Mouse (Mus musculus): Measurements from ENCODE around the gene Aqp7. TPM values are rescaled to one million over a fixed set of nuclear protein-coding genes. Genes with fewer than 3 reads are reported as not detected.

Gene Aqp7
- polyA plus RNA-seq (2015; fragmentation: Nextera tagmentation; extraction: Ambion mirVana): 0.35 and 0.42 TPM in 2 replicates

DNA sequence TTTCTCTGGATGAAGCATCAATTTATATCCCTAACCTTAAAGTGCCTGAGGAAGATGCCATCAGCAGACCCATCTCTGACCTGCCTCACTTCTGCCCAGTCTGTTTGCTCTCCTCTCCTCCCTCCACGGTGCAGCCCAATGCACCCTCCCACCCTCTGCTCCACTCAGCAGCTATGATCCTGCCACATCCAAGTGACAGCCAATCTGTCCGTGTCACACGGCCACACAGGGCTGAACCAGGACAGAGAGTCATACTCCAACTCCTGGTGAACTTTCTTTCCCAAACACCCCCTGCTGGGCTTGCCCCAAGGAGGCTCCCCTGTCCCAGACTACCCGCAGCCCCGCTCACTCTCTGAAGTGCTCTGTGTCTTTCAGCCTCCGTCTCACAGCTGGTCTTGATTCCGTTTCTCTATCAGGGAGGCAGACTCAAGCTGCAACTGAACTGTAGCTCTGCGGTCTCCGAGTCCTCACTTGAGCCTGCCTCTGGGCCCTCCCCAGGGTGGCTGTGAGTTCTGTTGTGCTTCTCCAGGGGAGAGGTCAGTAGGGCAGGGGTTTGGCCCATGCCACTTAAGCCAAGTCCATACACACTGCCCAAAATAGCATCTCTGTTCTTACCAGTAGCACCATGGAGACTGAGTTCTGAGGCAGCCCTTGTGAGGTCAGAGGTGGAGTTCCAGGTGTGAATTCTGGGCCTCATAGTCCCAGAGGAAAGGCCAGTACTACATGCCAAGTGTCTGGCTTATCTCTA is at the start of gene Aqp7:
Aqp7 (minus strand) TSS at position 616 of the 748 bp plus-strand sequence.
- Histone ChIP-seq H3K36me3 (no peaks in the 10 kb centered on the region), H3K4me1 (peaks cover 2% of the 10 kb centered on the region), H3K9ac (no peak within 1 kb of the TSS), H3K4me2 (no peak within 1 kb of the TSS), H3K4me3 (replicated peaks) (no peak within 1 kb of the TSS), H3K27ac (no peak within 1 kb of the TSS), H3K9me3 (no peaks in the 10 kb centered on the region), H3K27me3 (replicated peaks) (no peaks in the 10 kb centered on the region)
- no peak for ATAC-seq (ENCODE audit: insufficient read depth, low FRiP score, low read depth)
- WGBS: 40% methylated on average over 9 of the region's 9 CpGs

DNA sequence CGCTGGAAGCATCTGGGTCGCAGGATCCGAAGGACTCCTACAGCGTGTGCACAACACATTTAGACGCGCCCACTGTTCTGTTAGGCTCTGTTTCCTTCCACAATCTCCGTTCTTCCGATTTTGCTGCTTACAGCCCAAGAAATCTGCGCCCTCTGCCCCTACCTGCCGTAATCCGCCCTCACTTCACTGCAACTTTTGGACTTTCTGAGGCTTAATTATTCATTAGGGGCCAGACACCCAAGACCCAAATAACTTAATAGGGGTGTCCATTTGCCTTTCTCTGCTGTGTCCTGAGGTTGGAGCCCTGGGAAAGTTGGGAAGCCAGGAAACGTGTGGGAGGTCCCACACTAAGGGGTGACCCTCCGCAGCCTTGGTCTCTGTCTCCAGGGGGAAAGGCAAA is 49.4 kb upstream of the Aqp7 start:
- Histone ChIP-seq H3K4me2 (peak overlapping the region; percentile 91), H3K27ac (peak overlapping the region; percentile 6; the same call in 1 of the 2 replicates), H3K9ac (no peak overlapping the region), H3K27me3 (replicated peaks) (peaks cover 4% of the 10 kb centered on the region; the same call in 1 of the 2 replicates), H3K36me3 (no peaks in the 10 kb centered on the region), H3K4me3 (replicated peaks) (peak overlapping the region; percentile 44), H3K4me1 (peaks cover 34% of the 10 kb centered on the region), H3K9me3 (no peaks in the 10 kb centered on the region)
- no peak for ATAC-seq (ENCODE audit: insufficient read depth, low FRiP score, low read depth)
- WGBS: 55% methylated on average over 13 of the region's 13 CpGs

DNA sequence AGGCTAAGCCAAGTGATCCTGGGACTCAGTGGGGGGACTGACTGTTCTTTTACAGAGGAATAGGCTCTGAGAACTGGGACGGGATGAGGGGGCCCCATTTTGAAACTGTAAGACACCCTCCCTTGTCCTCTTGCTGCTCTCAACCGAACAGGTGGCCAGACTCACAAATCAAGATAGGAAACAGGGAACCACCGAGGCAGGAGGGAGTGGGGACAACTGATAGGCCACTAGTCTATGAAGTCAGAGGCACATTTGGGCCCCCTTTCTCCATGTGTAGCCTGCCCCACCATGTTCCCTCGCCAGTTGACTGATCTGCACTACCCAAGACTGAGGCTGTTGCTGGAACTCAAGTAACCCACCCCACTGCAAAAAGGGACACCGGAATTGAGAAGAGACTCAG is 48.9 kb upstream of the Aqp7 start:
- ATAC-seq (ENCODE audit: insufficient read depth, low FRiP score, low read depth): no peak
- H3K27ac ChIP-seq: no peak overlapping the region
- peaks cover 34% of the 10 kb centered on the region for H3K4me1 ChIP-seq
- H3K36me3 ChIP-seq: no peaks in the 10 kb centered on the region
- H3K9ac ChIP-seq: no peak overlapping the region
- no peaks in the 10 kb centered on the region for H3K9me3 ChIP-seq
- peak overlapping the region; percentile 44 for H3K4me3 ChIP-seq (replicated peaks)
- WGBS: 70% methylated on average over 5 of the region's 5 CpGs
- peaks cover 4% of the 10 kb centered on the region; the same call in 1 of the 2 replicates for H3K27me3 ChIP-seq (replicated peaks)
- peak overlapping the region; percentile 91; the same call in 1 of the 2 replicates for H3K4me2 ChIP-seq

DNA sequence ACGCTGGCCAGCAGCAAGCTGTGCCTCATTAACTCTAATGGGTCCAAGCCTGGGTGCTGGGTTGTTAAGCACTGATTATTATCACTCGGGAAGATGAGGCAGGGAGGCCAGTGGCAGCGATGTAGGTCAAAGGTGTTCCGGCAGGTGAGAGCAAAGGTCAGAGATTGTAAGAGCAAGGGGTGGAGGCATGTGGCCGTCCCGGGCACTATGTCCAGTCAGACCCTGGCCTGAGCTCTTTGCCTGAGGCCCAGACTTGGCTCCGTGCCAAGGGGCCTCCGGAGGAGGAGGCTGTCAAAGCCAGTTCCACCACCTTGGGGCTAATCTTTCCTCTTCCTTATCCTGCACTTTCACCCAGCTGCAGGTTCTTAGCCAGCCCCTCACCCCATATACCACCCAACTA is 48.2 kb upstream of the Aqp7 start:
- Histone ChIP-seq H3K9ac (no peak overlapping the region), H3K4me3 (replicated peaks) (peak overlapping the region; percentile 44), H3K27me3 (replicated peaks) (peaks cover 4% of the 10 kb centered on the region; the same call in 1 of the 2 replicates), H3K9me3 (no peaks in the 10 kb centered on the region), H3K4me1 (peaks cover 34% of the 10 kb centered on the region), H3K27ac (0 out of 2 replicates have a peak overlapping the region, but pooled peaks have one; percentile 50), H3K36me3 (no peaks in the 10 kb centered on the region), H3K4me2 (peak overlapping the region; percentile 91; the same call in 1 of the 2 replicates)
- ATAC-seq (ENCODE audit: insufficient read depth, low FRiP score, low read depth): peak; percentile 18
- 53% methylated on average over 8 of the region's 8 CpGs for WGBS

DNA sequence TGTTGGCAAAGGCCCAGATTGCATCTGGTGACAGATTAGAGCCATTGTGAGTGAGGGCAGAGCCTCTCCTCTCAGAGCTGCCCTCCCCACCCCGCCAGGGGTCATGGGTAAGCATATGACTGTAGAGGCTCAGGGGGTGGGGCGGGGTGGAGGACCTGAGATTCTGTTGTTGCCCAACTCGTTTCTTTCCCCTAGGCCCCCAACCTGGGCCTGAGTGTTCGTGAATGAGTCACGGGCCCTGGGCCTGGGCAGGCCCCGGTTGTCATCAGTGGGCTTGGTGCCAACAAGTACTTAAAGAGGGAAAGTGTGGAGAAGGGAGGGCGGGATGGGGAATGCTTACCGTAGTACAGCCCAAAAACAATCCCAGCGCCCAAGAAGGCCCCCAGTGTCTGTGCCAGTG is 46.4 kb upstream of the Aqp7 start:
- no peaks in the 10 kb centered on the region for H3K36me3 ChIP-seq
- H3K9ac ChIP-seq: no peak overlapping the region
- no peak overlapping the region for H3K4me3 ChIP-seq (replicated peaks)
- H3K27ac ChIP-seq: peak overlapping the region; percentile 31; the same call in 1 of the 2 replicates
- peak; percentile 70 for ATAC-seq (ENCODE audit: insufficient read depth, low FRiP score, low read depth)
- H3K4me2 ChIP-seq: no peak overlapping the region
- peaks cover 34% of the 10 kb centered on the region for H3K4me1 ChIP-seq
- peaks cover 4% of the 10 kb centered on the region; the same call in 1 of the 2 replicates for H3K27me3 ChIP-seq (replicated peaks)
- WGBS: 43% methylated on average over 9 of the region's 9 CpGs
- H3K9me3 ChIP-seq: no peaks in the 10 kb centered on the region

DNA sequence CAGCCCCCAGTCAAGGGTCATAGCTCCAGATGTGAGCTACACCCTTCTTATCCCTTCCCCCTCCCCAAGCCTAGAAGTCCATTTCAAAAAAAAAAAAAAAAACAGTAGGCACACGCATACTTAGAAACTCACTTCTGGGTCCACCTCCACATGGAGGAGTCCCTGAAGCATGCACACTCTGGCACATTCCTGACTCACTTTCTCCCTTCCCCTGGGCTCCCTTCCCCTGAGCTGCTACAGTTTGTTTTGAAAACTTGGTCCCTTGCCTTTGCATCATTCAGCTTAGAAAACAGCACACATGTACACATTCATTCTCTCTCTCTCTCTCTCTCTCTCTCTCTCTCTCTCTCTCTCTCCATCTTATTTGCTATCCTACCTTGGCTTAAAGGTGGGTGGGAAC is 45.0 kb upstream of the Aqp7 start:
- no peaks in the 10 kb centered on the region for H3K27me3 ChIP-seq (replicated peaks)
- no peaks in the 10 kb centered on the region for H3K9me3 ChIP-seq
- H3K9ac ChIP-seq: no peak overlapping the region
- no peak overlapping the region for H3K4me2 ChIP-seq
- H3K4me1 ChIP-seq: peaks cover 27% of the 10 kb centered on the region
- H3K4me3 ChIP-seq (replicated peaks): no peak overlapping the region
- H3K36me3 ChIP-seq: no peaks in the 10 kb centered on the region
- 63% methylated on average over 1 of the region's 1 CpGs for WGBS
- ATAC-seq (ENCODE audit: insufficient read depth, low FRiP score, low read depth): no peak
- H3K27ac ChIP-seq: no peak overlapping the region

DNA sequence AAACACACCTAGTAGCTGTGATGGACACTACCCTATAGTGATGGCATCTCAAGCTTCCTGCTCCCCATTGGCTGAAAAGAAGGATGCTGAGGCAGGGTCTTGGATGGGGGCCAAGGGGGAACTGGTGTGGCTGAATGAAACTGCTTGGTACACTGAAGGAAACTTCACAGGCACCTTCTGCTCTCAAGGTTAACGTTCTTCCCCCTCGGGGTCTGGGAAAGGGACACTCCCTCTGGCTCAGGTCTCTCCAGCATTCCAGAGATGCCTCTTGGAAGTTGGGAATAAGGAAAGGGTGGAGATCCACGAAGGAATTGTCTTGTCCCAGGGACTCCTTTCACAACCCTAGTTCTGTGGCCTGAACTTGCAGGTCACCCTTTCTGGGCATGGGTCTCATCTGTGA is 43.5 kb upstream of the Aqp7 start:
- H3K9ac ChIP-seq: no peak overlapping the region
- no peak overlapping the region for H3K4me3 ChIP-seq (replicated peaks)
- H3K36me3 ChIP-seq: no peaks in the 10 kb centered on the region
- no peak overlapping the region for H3K4me2 ChIP-seq
- no peaks in the 10 kb centered on the region for H3K9me3 ChIP-seq
- no peak for ATAC-seq (ENCODE audit: insufficient read depth, low FRiP score, low read depth)
- no peak overlapping the region for H3K27ac ChIP-seq
- peaks cover 15% of the 10 kb centered on the region; the same call in 1 of the 2 replicates for H3K4me1 ChIP-seq
- no peaks in the 10 kb centered on the region for H3K27me3 ChIP-seq (replicated peaks)
- WGBS: 29% methylated on average over 3 of the region's 3 CpGs

DNA sequence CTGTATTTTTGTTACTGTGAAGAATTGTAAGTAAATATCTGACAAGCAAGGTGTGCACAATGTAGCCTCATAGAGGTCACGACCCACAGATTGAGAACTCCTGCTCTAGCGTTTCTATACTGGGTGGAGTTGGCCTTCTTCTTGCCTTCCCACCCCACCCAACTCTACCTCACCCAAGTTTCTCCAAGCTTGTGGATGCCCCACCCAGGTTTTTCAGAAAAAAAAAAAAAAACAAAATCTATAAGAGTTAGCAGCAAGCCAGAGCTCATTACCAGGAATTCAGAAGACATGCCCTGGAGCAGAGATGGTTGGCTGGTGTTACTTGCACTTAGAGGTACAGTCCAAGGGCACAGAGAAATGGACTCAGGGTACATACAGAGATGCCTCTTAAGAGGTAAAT is 41.8 kb upstream of the Aqp7 start:
- Histone ChIP-seq H3K4me1 (peaks cover 5% of the 10 kb centered on the region; the same call in 1 of the 2 replicates), H3K27me3 (replicated peaks) (no peaks in the 10 kb centered on the region), H3K36me3 (no peaks in the 10 kb centered on the region), H3K4me2 (no peak overlapping the region), H3K27ac (peak overlapping the region; percentile 23; the same call in 1 of the 2 replicates), H3K9ac (no peak overlapping the region), H3K9me3 (no peaks in the 10 kb centered on the region), H3K4me3 (replicated peaks) (no peak overlapping the region)
- no peak for ATAC-seq (ENCODE audit: insufficient read depth, low FRiP score, low read depth)
- WGBS: 52% methylated on average over 2 of the region's 2 CpGs

DNA sequence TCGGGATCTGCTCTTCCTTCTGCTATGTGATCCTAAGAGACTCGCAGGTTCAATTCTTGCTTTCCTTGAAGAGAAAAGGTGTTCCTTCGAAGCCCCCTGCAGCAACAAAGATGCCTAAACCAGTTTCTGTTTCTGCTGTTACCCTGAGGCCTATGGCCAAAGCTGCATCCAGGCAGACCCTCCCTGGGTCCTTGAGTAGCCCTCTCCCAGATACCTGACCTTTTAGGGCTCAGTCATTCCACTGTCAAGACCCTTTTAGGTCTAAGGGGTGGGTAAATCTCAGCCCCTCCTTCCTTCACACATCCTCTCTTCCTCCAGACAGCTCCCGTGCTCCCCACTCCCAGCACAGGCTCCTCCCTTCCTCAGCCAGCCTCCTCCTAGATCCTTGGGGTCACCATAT is 41.2 kb upstream of the Aqp7 start:
- Histone ChIP-seq H3K27ac (peak overlapping the region; percentile 11; the same call in 1 of the 2 replicates), H3K36me3 (no peaks in the 10 kb centered on the region), H3K4me2 (no peak overlapping the region), H3K4me3 (replicated peaks) (no peak overlapping the region), H3K9me3 (no peaks in the 10 kb centered on the region), H3K27me3 (replicated peaks) (no peaks in the 10 kb centered on the region), H3K4me1 (0 out of 2 replicates have a peak, but pooled peaks cover under 1% of the 10 kb centered on the region), H3K9ac (no peak overlapping the region)
- WGBS: 70% methylated on average over 4 of the region's 4 CpGs
- no peak for ATAC-seq (ENCODE audit: insufficient read depth, low FRiP score, low read depth)

DNA sequence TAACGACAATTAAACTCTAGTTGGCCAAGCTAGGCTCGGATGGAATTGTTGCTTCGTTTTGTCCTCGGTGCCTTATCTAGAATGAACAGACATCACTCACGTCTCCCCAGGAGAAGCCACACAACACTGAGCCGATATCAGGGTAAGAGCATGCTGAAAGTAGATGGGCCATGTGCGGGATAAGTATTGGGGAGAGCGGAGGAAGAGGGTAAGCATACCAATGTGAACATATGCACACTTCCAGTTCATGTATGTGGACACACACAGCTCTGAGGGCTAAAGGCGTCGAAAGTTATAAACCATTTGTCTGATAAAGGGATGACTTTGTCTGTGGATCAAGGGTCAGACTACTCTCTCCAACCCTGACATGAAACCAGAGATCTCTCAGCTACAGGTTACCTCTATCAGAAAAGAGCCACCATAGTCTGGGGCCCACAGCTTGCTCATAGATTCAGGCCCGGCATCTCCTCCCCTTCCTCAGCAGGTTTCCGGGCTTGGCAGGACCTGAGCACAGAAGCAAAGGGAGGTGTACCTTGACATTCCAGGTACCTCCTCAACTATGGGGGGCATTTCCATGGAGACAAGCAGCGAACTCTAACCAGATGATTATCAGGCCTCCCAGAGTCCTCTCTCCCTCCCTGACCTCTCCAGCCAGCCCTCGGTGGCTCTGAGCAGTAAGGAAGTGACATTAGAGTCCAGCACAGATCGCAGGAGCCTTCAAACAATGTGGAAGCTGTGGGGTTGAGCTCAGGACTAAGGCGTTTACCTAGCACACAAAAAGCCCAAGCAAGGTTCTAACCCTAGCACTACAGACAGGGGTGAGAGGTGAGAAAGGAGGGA is 39.7 kb upstream of the Aqp7 start:
- Histone ChIP-seq H3K27me3 (replicated peaks) (no peaks in the 10 kb centered on the region), H3K27ac (no peak overlapping the region), H3K4me1 (no peaks in the 10 kb centered on the region), H3K9ac (no peak overlapping the region), H3K9me3 (no peaks in the 10 kb centered on the region), H3K4me3 (replicated peaks) (no peak overlapping the region), H3K4me2 (no peak overlapping the region), H3K36me3 (no peaks in the 10 kb centered on the region)
- 77% methylated on average over 16 of the region's 16 CpGs for WGBS
- peak; percentile 88 for ATAC-seq (ENCODE audit: insufficient read depth, low FRiP score, low read depth)

DNA sequence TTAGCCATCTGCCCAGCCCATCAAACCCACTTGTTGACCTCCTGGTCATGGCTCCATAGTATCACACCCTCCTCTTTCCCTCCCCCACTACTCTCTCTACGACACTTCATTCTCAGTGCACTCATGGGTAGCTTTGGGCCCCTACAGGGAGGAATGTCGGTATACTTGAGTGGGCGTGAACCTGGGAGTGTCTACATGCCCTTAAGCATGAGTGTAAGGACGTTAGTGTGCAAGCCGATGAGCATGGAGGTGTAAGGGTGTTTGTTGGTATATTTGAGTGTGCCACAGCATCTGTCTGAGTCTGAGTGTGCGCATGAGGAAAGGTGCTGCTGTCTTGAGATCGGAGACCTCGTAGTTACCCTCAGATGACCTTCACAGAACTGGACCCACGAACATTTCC is 39.0 kb upstream of the Aqp7 start:
- H3K9ac ChIP-seq: no peak overlapping the region
- H3K27ac ChIP-seq: no peak overlapping the region
- no peak overlapping the region for H3K4me2 ChIP-seq
- no peak overlapping the region for H3K4me3 ChIP-seq (replicated peaks)
- no peaks in the 10 kb centered on the region for H3K9me3 ChIP-seq
- 71% methylated on average over 9 of the region's 9 CpGs for WGBS
- ATAC-seq (ENCODE audit: insufficient read depth, low FRiP score, low read depth): peak; percentile 66; the same call in 1 of the 2 replicates
- H3K4me1 ChIP-seq: no peaks in the 10 kb centered on the region
- H3K36me3 ChIP-seq: no peaks in the 10 kb centered on the region
- no peaks in the 10 kb centered on the region for H3K27me3 ChIP-seq (replicated peaks)

DNA sequence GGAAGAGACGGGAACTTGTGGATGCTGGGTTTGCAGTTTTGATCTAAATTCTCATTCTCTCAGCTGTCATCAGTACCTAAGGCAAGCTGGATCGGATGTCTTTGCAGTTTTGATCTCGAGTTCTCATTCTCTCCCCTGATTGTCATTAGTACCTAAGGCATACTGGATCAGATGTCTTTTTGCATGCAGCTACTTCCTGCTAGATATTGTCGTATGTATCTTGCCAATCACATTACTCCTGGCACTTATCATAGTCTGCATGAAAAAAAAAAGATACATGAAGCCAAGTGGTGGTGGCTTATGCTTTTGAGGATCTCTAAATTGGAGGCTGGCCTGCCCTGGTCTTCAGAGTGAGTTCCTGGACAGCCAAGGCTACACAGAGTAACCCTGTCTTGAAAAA is 36.9 kb upstream of the Aqp7 start:
- H3K4me2 ChIP-seq: no peak overlapping the region
- H3K9ac ChIP-seq: no peak overlapping the region
- H3K36me3 ChIP-seq: no peaks in the 10 kb centered on the region
- H3K9me3 ChIP-seq: no peaks in the 10 kb centered on the region
- 82% methylated on average over 4 of the region's 4 CpGs for WGBS
- ATAC-seq (ENCODE audit: insufficient read depth, low FRiP score, low read depth): no peak
- no peaks in the 10 kb centered on the region for H3K27me3 ChIP-seq (replicated peaks)
- no peak overlapping the region for H3K4me3 ChIP-seq (replicated peaks)
- no peak overlapping the region for H3K27ac ChIP-seq
- H3K4me1 ChIP-seq: no peaks in the 10 kb centered on the region
